Mouse (Mus musculus) 416B (cell line): ENCODE data around the gene Gm21454.
"Not testable (repeated sequence)": the region's sequence is repeated elsewhere in the genome, so short reads cannot be mapped to it uniquely, and the experiment has no call there.

ENCODE experiments used
- DNase-seq: peaks from one replicate; pipeline ENCODE4 v3.0.0; 2011; ENCODE audit warnings: low read depth

The Gm21454 gene

GRCm38 (mm10) chrY:13252091-13252490 lies at the start of gene Gm21454, which contains the start of gene Gm21440:
Gene Gm21454, plus strand, starts transcription at chrY:13252442.
Gene Gm21440, plus strand, starts transcription at chrY:13252391.
- not testable (repeated sequence) for DNase-seq

GRCm38 (mm10) chrY:13223828-13224227 lies 28.4 kb upstream of the Gm21454 start, which contains the start of gene Gm21828:
Gene Gm21828, minus strand, starts transcription at chrY:13223928.
- not testable (repeated sequence) for DNase-seq

GRCm38 (mm10) chrY:13348963-13349362 lies 96.7 kb downstream of the Gm21454 start, which contains the start of gene Gm21725:
Gene Gm21725, minus strand, starts transcription at chrY:13349063.
- not testable (repeated sequence) for DNase-seq
